Mouse (Mus musculus): ENCODE measurements around the gene Olfr1228.

Gene Olfr1228

DNA sequence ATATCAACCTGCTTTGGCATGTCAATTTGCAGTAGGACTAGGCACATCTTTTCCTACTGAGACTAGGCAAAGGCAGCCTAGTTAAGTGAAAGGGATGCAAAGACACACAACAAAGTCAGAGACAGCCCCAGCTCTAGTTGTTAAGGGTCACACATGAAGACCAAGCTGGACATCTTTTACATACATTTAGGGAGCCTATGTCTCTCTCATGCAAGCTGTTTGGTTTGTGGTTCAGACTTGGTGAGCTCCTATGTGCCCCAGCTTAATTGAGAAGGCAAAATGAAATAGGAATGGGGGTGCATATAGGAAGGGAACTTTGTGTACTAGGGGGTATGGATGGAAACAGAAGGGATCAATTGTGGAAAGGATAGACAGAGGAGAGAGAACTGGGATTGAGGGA is at the start of gene Olfr1228:
Olfr1228 (minus strand) TSS at position 101 of the 400 bp plus-strand sequence.
- no peak for DNase-seq

- no peak for DNase-seq
Observed at GRCm38 (mm10) chr2:89297168-89297567, 43.3 kb upstream of the Olfr1228 start, which contains the start of gene Olfr1230. Olfr1230 (minus strand) TSS chr2:89297268.

- DNase-seq, result no peak
Observed at GRCm38 (mm10) chr2:89287914-89288313, 34.1 kb upstream of the Olfr1228 start, which contains the start of gene Olfr1229. Olfr1229 (minus strand) TSS chr2:89288014.

DNA sequence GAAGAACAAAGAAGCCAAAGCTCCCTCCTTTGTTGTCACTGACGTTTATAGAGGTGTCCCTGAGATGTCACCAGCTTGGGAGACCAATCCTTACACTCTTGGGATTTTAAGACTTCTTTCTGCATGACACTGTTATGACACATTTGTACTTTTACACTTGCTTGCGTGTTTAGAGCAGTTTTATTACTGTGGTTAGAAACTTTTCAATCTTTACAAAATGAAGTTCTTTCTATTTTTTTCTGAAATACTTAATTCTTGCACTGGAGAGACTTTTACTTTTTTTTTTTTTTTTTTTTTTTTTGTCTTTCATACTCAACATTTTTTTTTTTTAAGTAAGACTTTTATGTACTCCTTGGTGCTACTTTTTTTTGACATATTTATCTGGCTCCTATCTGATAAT is 53.9 kb downstream of the Olfr1228 start, which contains the start of gene Olfr1226:
Olfr1226 (minus strand) TSS at position 101 of the 400 bp plus-strand sequence.
- DNase-seq, result no peak
